Comparison of ENCODE assay signal across 8 mouse cellular contexts in genomic region chr6:145865289-145865885, GRCm38 (mm10). TPM values are rescaled to one million over a fixed set of nuclear protein-coding genes. Genes with fewer than 3 reads are reported as not detected.
DNase-seq lines count a peak whose midpoint lies in the region; ATAC-seq and TF ChIP-seq lines count a peak whose summit lies in the region.

Bhlhe41 (minus strand) TSS chr6:145865558.

- H3K79me2 ChIP-seq in C2C12 (ENCODE audit: control insufficient read depth, insufficient read depth) = peaks cover 38% of the 10 kb centered on the region

- peaks cover 46% of the 10 kb centered on the region for H3K4me1 ChIP-seq in forebrain, embryonic 12.5 days
- H3K4me1 ChIP-seq in heart, embryonic 15.5 days (replicated peaks) = peaks cover 46% of the 10 kb centered on the region
- peaks cover 3% of the 10 kb centered on the region for H3K4me1 ChIP-seq in liver, embryonic 16.5 days (ENCODE audit: control insufficient read depth, low read depth, low read length)
- peaks cover 14% of the 10 kb centered on the region for H3K4me1 ChIP-seq in neural tube, embryonic 14.5 days (ENCODE audit: control insufficient read depth, insufficient read depth, low read length)

- peak within 1 kb of the TSS; percentile 52 for H3K9ac ChIP-seq in forebrain, embryonic 12.5 days
- peak within 1 kb of the TSS; percentile 68 for H3K9ac ChIP-seq in heart, embryonic 15.5 days
- no peak within 1 kb of the TSS for H3K9ac ChIP-seq in liver, embryonic 16.5 days (ENCODE audit: low read depth, low read length)
- H3K9ac ChIP-seq in neural tube, embryonic 14.5 days (replicated peaks; ENCODE audit: low read depth, low read length) = peak within 1 kb of the TSS; percentile 59

- H3K4me3 ChIP-seq in C2C12 (ENCODE audit: insufficient read depth, poor library complexity, severe bottlenecking) = peak within 1 kb of the TSS; percentile 60
- H3K4me3 ChIP-seq in forebrain, embryonic 12.5 days (replicated peaks) = peak within 1 kb of the TSS; percentile 67
- H3K4me3 ChIP-seq in heart, embryonic 15.5 days = peak within 1 kb of the TSS; percentile 72
- H3K4me3 ChIP-seq in liver, embryonic 16.5 days (ENCODE audit: low read depth, low read length) = peak within 1 kb of the TSS; percentile 54
- H3K4me3 ChIP-seq in neural tube, embryonic 14.5 days (ENCODE audit: low read depth, low read length) = peak within 1 kb of the TSS; percentile 59

- peak within 1 kb of the TSS; percentile 83 for H3ac ChIP-seq in C2C12 (ENCODE audit: control insufficient read depth, insufficient read length, low read depth)

- WGBS in forebrain, embryonic 12.5 days = under 1% methylated on average over 53 of the region's 57 CpGs
- under 1% methylated on average over 57 of the region's 57 CpGs for WGBS in heart, embryonic 15.5 days
- WGBS in liver, embryonic 16.5 days (ENCODE audit: insufficient replicate concordance) = under 1% methylated on average over 48 of the region's 57 CpGs
- WGBS in neural tube, embryonic 14.5 days = 2% methylated on average over 55 of the region's 57 CpGs

- H3K79me3 ChIP-seq in C2C12 (ENCODE audit: low read depth) = peaks cover 10% of the 10 kb centered on the region

- H3K36me3 ChIP-seq in C2C12 (ENCODE audit: control insufficient read depth, insufficient read depth) = no peaks in the 10 kb centered on the region
- no peaks in the 10 kb centered on the region for H3K36me3 ChIP-seq in forebrain, embryonic 12.5 days (replicated peaks)
- H3K36me3 ChIP-seq in heart, embryonic 15.5 days = no peaks in the 10 kb centered on the region
- no peaks in the 10 kb centered on the region for H3K36me3 ChIP-seq in liver, embryonic 16.5 days (ENCODE audit: control insufficient read depth, insufficient read depth)
- H3K36me3 ChIP-seq in neural tube, embryonic 14.5 days (ENCODE audit: control insufficient read depth, insufficient read depth, low read length) = no peaks in the 10 kb centered on the region

- H3K27me3 ChIP-seq in C2C12 (ENCODE audit: control insufficient read depth, insufficient read depth, insufficient read length) = no peaks in the 10 kb centered on the region
- peaks cover 76% of the 10 kb centered on the region for H3K27me3 ChIP-seq in forebrain, embryonic 12.5 days
- H3K27me3 ChIP-seq in heart, embryonic 15.5 days = peaks cover 27% of the 10 kb centered on the region
- H3K27me3 ChIP-seq in liver, embryonic 16.5 days (ENCODE audit: control insufficient read depth, insufficient read depth, low read depth, low read length) = peaks cover 64% of the 10 kb centered on the region
- H3K27me3 ChIP-seq in neural tube, embryonic 14.5 days (ENCODE audit: control insufficient read depth, insufficient read depth, low read length) = peaks cover 24% of the 10 kb centered on the region; the same call in 1 of the 2 replicates

- H3K27ac ChIP-seq in forebrain, embryonic 12.5 days = no peak within 1 kb of the TSS
- peak within 1 kb of the TSS; percentile 89 for H3K27ac ChIP-seq in heart, embryonic 15.5 days
- no peak within 1 kb of the TSS for H3K27ac ChIP-seq in liver, embryonic 16.5 days (ENCODE audit: low read length)
- H3K27ac ChIP-seq in neural tube, embryonic 14.5 days (ENCODE audit: low read depth, low read length) = peak within 1 kb of the TSS; percentile 48; the same call in 1 of the 2 replicates

- no peak for TF ChIP-seq CTCF in C2C12 (IDR thresholded peaks at IDR 0.05; ENCODE audit: control insufficient read depth, insufficient read depth, insufficient read length)

- H3K9me3 ChIP-seq in forebrain, embryonic 12.5 days = no peaks in the 10 kb centered on the region
- H3K9me3 ChIP-seq in heart, embryonic 15.5 days (replicated peaks) = no peaks in the 10 kb centered on the region
- no peaks in the 10 kb centered on the region for H3K9me3 ChIP-seq in liver, embryonic 16.5 days (replicated peaks; ENCODE audit: control insufficient read depth, low read length)
- H3K9me3 ChIP-seq in neural tube, embryonic 14.5 days (ENCODE audit: control insufficient read depth, low read length) = no peaks in the 10 kb centered on the region

- H3K4me2 ChIP-seq in forebrain, embryonic 12.5 days = peak within 1 kb of the TSS; percentile 100
- H3K4me2 ChIP-seq in heart, embryonic 15.5 days = peak within 1 kb of the TSS; percentile 99
- H3K4me2 ChIP-seq in liver, embryonic 16.5 days (ENCODE audit: low read depth, low read length) = peak within 1 kb of the TSS; percentile 66
- H3K4me2 ChIP-seq in neural tube, embryonic 14.5 days (ENCODE audit: low read depth, low read length) = peak within 1 kb of the TSS; percentile 100

- ATAC-seq in forebrain, embryonic 12.5 days (ENCODE audit: low FRiP score) = peak; percentile 57
- ATAC-seq in heart, embryonic 15.5 days (replicated peaks; ENCODE audit: insufficient number of reproducible peaks, insufficient read depth, low FRiP score, low read depth) = peak; percentile 56
- peak; percentile 20; the same call in 1 of the 2 replicates for ATAC-seq in liver, embryonic 16.5 days (ENCODE audit: low read depth)
- ATAC-seq in neural tube, embryonic 14.5 days (ENCODE audit: low read depth) = peak; percentile 35

- DNase-seq in adrenal gland, postnatal 4 days (ENCODE audit: low spot score in 2 of 2) = peak; percentile 45 to 68
- peak; percentile 64 to 91 for DNase-seq in kidney, postnatal 25 days
- peak; percentile 71 to 79 for DNase-seq in urinary bladder, adult 18-20 months (ENCODE audit: low spot score in 2 of 2)

TF ChIP-seq in C2C12, 6 proteins besides CTCF, POLR2A, EP300 and RAD21:
- TF ChIP-seq CEBPB (IDR thresholded peaks at IDR 0.05; ENCODE audit: low read depth) = no peak
- peak; percentile 87 for TF ChIP-seq MAX (IDR thresholded peaks at IDR 0.05)

RNA-seq across cellular contexts. Expression of gene Bhlhe41, which starts in this region (rescaled TPM):
- 3.9 TPM for polyA plus RNA-seq in C2C12 (2012; fragmentation: generic; extraction: Trizol)
- total RNA-seq in adrenal gland, postnatal 4 days (2021) = 1 to 10 TPM; 5.3 to 6.2 TPM
- 1.5 and 1.6 TPM in 2 replicates for polyA plus RNA-seq in forebrain, embryonic 12.5 days (2016; fragmentation: Nextera tagmentation; extraction: Ambion mirVana)
- polyA plus RNA-seq in heart, embryonic 15.5 days (2015; fragmentation: Nextera tagmentation; extraction: Ambion mirVana) = 5.5 and 6.6 TPM in 2 replicates
- polyA plus RNA-seq in liver, embryonic 16.5 days (2015; fragmentation: Nextera tagmentation; extraction: Ambion mirVana) = 0.08 and 0.13 TPM in 2 replicates
- polyA plus RNA-seq in neural tube, embryonic 14.5 days (2014; fragmentation: Nextera tagmentation; extraction: Ambion mirVana) = 4.9 and 6.6 TPM in 2 replicates

Comparison
In these comparisons a context has a peak if more than half of its experiments do, and no peak if none do; other contexts are left out.
1. Peak in ATAC-seq, H3K4me3 ChIP-seq and H3K4me2 ChIP-seq in liver, embryonic 16.5 days; RNA of the gene not detected or under 1 TPM.
2. H3K27ac ChIP-seq: peak in heart, embryonic 15.5 days (single experiment) and neural tube, embryonic 14.5 days (single experiment); none in forebrain, embryonic 12.5 days (single experiment) and liver, embryonic 16.5 days (single experiment).
3. Peak in every context shown above with its lines, with median percentiles within 50 percentile points of each other: H3K4me3 ChIP-seq, DNase-seq, ATAC-seq and H3K4me2 ChIP-seq.